Mouse (Mus musculus): ENCODE measurements around the gene Filip1l.
"Not testable (repeated sequence)": the region's sequence is repeated elsewhere in the genome, so short reads cannot be mapped to it uniquely, and the experiment has no call there.

Gene Filip1l

GRCm38 (mm10) chr16:57353166-57353721, 351 bp downstream of the Filip1l start:
- no peak for DNase-seq (ENCODE audit: low spot score in 2 of 2)

- no peak for DNase-seq (ENCODE audit: low spot score in 2 of 2)
These were observed 1.0 kb downstream of the Filip1l start for GRCm38 (mm10) chr16:57353932-57354331.

GRCm38 (mm10) chr16:57356454-57356853, 3.6 kb downstream of the Filip1l start:
- DNase-seq (ENCODE audit: low spot score in 2 of 2) = no peak

- DNase-seq (ENCODE audit: low spot score in 2 of 2) = no peak
These were observed 4.1 kb downstream of the Filip1l start for GRCm38 (mm10) chr16:57357011-57357410.

GRCm38 (mm10) chr16:57359251-57359650, 6.4 kb downstream of the Filip1l start:
- DNase-seq (ENCODE audit: low spot score in 2 of 2) = peak; percentile 33 to 38

GRCm38 (mm10) chr16:57360785-57361184, 7.9 kb downstream of the Filip1l start:
- no peak for DNase-seq (ENCODE audit: low spot score in 2 of 2)

GRCm38 (mm10) chr16:57362679-57363401, 9.9 kb downstream of the Filip1l start:
- DNase-seq (ENCODE audit: low spot score in 2 of 2) = peak; percentile 75 to 76

- no peak for DNase-seq (ENCODE audit: low spot score in 2 of 2)
These were observed 11.6 kb downstream of the Filip1l start for GRCm38 (mm10) chr16:57364498-57364897.

- no peak for DNase-seq (ENCODE audit: low spot score in 2 of 2)
These were observed 13.2 kb downstream of the Filip1l start for GRCm38 (mm10) chr16:57366141-57366540.

- DNase-seq (ENCODE audit: low spot score in 2 of 2) = no peak
These were observed 14.2 kb downstream of the Filip1l start for GRCm38 (mm10) chr16:57366941-57367694.

- DNase-seq (ENCODE audit: low spot score in 2 of 2) = no peak
These were observed 17.1 kb downstream of the Filip1l start for GRCm38 (mm10) chr16:57369846-57370496.

GRCm38 (mm10) chr16:57372156-57372555, 19.3 kb downstream of the Filip1l start:
- no peak for DNase-seq (ENCODE audit: low spot score in 2 of 2)

GRCm38 (mm10) chr16:57375248-57375837, 22.4 kb downstream of the Filip1l start:
- no peak for DNase-seq (ENCODE audit: low spot score in 2 of 2)

- DNase-seq (ENCODE audit: low spot score in 2 of 2) = no peak
These were observed 25.9 kb downstream of the Filip1l start for GRCm38 (mm10) chr16:57378631-57379330.

- no peak for DNase-seq (ENCODE audit: low spot score in 2 of 2)
These were observed 30.5 kb downstream of the Filip1l start for GRCm38 (mm10) chr16:57383266-57383971.

GRCm38 (mm10) chr16:57384274-57384673, 31.4 kb downstream of the Filip1l start:
- DNase-seq (ENCODE audit: low spot score in 2 of 2) = no peak

GRCm38 (mm10) chr16:57389566-57390251, 36.8 kb downstream of the Filip1l start:
- DNase-seq (ENCODE audit: low spot score in 2 of 2) = peak; percentile 57 to 84

- DNase-seq (ENCODE audit: low spot score in 2 of 2) = not testable (repeated sequence)
These were observed 38.3 kb downstream of the Filip1l start for GRCm38 (mm10) chr16:57391171-57391570.

- no peak for DNase-seq (ENCODE audit: low spot score in 2 of 2)
These were observed 39.6 kb downstream of the Filip1l start for GRCm38 (mm10) chr16:57392461-57392860.

GRCm38 (mm10) chr16:57393161-57393560, 40.3 kb downstream of the Filip1l start:
- DNase-seq (ENCODE audit: low spot score in 2 of 2) = peak; percentile 42 to 48

All from right cerebral cortex, postnatal 10 days (tissue).